Mouse (Mus musculus) liver, postnatal 0 days (tissue): ENCODE measurements around the gene Ier2.

Experiments
- CTCF ChIP-seq: sonication (generic); IDR thresholded peaks from 2 replicates; pipeline ENCODE4 v1.5.1; 2016; ENCODE audit warnings: antibody characterized with exemption, low read depth
- EP300 ChIP-seq: IDR thresholded peaks from 2 replicates; pipeline ENCODE4 v1.6.1; 2016; ENCODE audit warnings: antibody characterized with exemption, low read depth, mild to moderate bottlenecking

GRCm38 (mm10) chr8:84637946-84638554 lies 24.6 kb downstream of the Ier2 start:
- TF ChIP-seq CTCF (no peak), EP300 (no peak)
